Mouse (Mus musculus): ENCODE results near the gene Ranbp2.

DNA sequence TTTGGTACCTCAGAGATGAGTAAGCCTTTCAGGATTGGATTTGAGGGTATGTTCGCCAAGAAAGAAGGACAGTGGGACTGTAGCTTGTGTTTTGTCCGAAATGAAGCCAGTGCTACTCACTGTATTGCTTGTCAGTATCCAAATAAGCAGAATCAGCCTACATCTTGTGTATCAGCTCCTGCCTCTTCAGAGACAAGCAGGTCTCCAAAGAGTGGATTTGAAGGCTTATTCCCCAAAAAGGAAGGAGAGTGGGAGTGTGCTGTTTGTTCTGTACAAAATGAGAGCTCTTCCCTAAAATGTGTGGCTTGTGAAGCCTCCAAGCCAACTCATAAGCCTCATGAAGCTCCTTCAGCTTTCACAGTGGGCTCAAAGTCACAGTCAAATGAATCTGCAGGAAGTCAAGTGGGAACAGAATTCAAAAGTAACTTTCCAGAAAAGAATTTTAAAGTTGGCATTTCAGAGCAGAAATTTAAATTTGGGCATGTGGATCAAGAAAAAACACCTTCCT lies 31.4 kb downstream of the Ranbp2 start:
- TF ChIP-seq CTCF (IDR thresholded peaks at IDR 0.05; ENCODE audit: low read depth, low read length) (no peak), POLR2A (IDR thresholded peaks at IDR 0.05; ENCODE audit: borderline replicate concordance, low read depth, low read length) (no peak)

Data from bone marrow macrophage, adult 2 months (primary cell).